Mouse (Mus musculus) bone marrow macrophage, adult 2 months (primary cell): ENCODE data around the gene Irf7.

Source experiments
- CTCF ChIP-seq: IDR thresholded peaks from 2 replicates; pipeline ENCODE4 v1.5.1; 2012; ENCODE audit warnings: low read depth, mild to moderate bottlenecking, low read length, moderate library complexity
- POLR2A ChIP-seq: IDR thresholded peaks from 2 replicates; pipeline ENCODE4 v1.6.1; 2012; ENCODE audit warnings: mild to moderate bottlenecking, low read depth, low read length, borderline replicate concordance

DNA sequence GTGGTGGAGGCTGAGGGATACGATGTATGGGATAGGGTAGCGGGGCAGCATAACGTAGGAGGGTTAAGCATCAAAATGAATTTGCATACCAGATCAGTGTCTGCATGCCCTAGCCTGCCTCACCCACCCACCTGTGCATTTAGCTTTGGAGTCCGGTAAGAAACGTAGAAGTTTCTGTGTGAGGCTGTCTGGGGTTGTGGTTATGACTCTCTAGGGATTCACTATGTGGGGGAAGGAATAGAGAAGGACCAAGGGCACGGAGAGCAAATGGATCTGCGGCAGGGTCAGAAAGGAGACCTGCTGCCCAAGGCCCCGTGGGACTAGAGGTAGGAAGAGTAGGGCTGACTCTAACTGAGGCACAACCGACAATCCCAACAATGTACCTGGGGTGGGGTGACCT, 9.1 kb upstream of the Irf7 start:
- TF ChIP-seq CTCF: no peak
- no peak for TF ChIP-seq POLR2A
